Mouse (Mus musculus): ENCODE measurements at regions not wholly inside any gene's neighbourhood (a gene's known extent, or its start where the extent isn't known, plus 50 kb on each side); places are given as distances from the start of the nearest gene placed in this dataset.
"Not testable (repeated sequence)": the region's sequence is repeated elsewhere in the genome, so short reads cannot be mapped to it uniquely, and the experiment has no call there.

- DNase-seq (ENCODE audit: low spot score), result no peak
These were observed 279.1 kb upstream of the Cdh4 start for GRCm38 (mm10) chr2:179163116-179163515.

GRCm38 (mm10) chr2:179170157-179170556 lies 272.1 kb upstream of the Cdh4 start:
- Histone ChIP-seq H3K27me3 (replicated peaks; ENCODE audit: control insufficient read depth, insufficient read depth, low read length) (no peaks in the 10 kb centered on the region), H3K9me3 (ENCODE audit: control insufficient read depth, low read length) (no peaks in the 10 kb centered on the region), H3K4me1 (replicated peaks; ENCODE audit: control insufficient read depth, insufficient read depth, low read length) (no peaks in the 10 kb centered on the region), H3K9ac (ENCODE audit: low read depth, low read length) (no peak overlapping the region), H3K36me3 (ENCODE audit: control insufficient read depth, insufficient read depth, low read length) (no peaks in the 10 kb centered on the region), H3K4me3 (ENCODE audit: low read depth, low read length) (no peak overlapping the region), H3K27ac (ENCODE audit: low read depth, low read length) (no peak overlapping the region), H3K4me2 (no peak overlapping the region)
- DNase-seq (ENCODE audit: low spot score) (no peak), ATAC-seq (replicated peaks; ENCODE audit: low FRiP score) (no peak)
- 16% methylated on average over 6 of the region's 6 CpGs for WGBS

More at GRCm38 (mm10) chr2:179163116-179163515, 279.1 kb upstream of the Cdh4 start:
- H3K36me3 ChIP-seq (ENCODE audit: control insufficient read depth, insufficient read depth, low read length), result no peaks in the 10 kb centered on the region
- ATAC-seq (replicated peaks; ENCODE audit: low FRiP score), result no peak
- no peak overlapping the region for H3K9ac ChIP-seq (ENCODE audit: low read depth, low read length)
- no peak overlapping the region for H3K4me2 ChIP-seq
- WGBS, result 72% methylated on average over 5 of the region's 5 CpGs
- no peaks in the 10 kb centered on the region for H3K27me3 ChIP-seq (replicated peaks; ENCODE audit: control insufficient read depth, insufficient read depth, low read length)
- H3K4me1 ChIP-seq (replicated peaks; ENCODE audit: control insufficient read depth, insufficient read depth, low read length), result no peaks in the 10 kb centered on the region
- no peaks in the 10 kb centered on the region for H3K9me3 ChIP-seq (ENCODE audit: control insufficient read depth, low read length)
- H3K4me3 ChIP-seq (ENCODE audit: low read depth, low read length), result no peak overlapping the region
- H3K27ac ChIP-seq (ENCODE audit: low read depth, low read length), result no peak overlapping the region

- Histone ChIP-seq H3K27me3 (replicated peaks; ENCODE audit: control insufficient read depth, insufficient read depth, low read length) (no peaks in the 10 kb centered on the region), H3K27ac (ENCODE audit: low read depth, low read length) (no peak overlapping the region), H3K36me3 (ENCODE audit: control insufficient read depth, insufficient read depth, low read length) (no peaks in the 10 kb centered on the region), H3K9me3 (ENCODE audit: control insufficient read depth, low read length) (no peaks in the 10 kb centered on the region), H3K4me3 (ENCODE audit: low read depth, low read length) (no peak overlapping the region), H3K9ac (ENCODE audit: low read depth, low read length) (no peak overlapping the region), H3K4me1 (replicated peaks; ENCODE audit: control insufficient read depth, insufficient read depth, low read length) (no peaks in the 10 kb centered on the region), H3K4me2 (no peak overlapping the region)
- DNase-seq (ENCODE audit: low spot score), result no peak
- no peak for ATAC-seq (replicated peaks; ENCODE audit: low FRiP score)
- WGBS, result 17% methylated on average over 3 of the region's 3 CpGs
These were observed 271.6 kb upstream of the Cdh4 start for GRCm38 (mm10) chr2:179170608-179171007.

GRCm38 (mm10) chr2:179176835-179177530 lies 265.2 kb upstream of the Cdh4 start:
- not testable (repeated sequence) for H3K36me3 ChIP-seq (ENCODE audit: control insufficient read depth, insufficient read depth, low read length); H3K27ac ChIP-seq (ENCODE audit: low read depth, low read length); H3K4me3 ChIP-seq (ENCODE audit: low read depth, low read length); H3K4me1 ChIP-seq (replicated peaks; ENCODE audit: control insufficient read depth, insufficient read depth, low read length); H3K9me3 ChIP-seq (ENCODE audit: control insufficient read depth, low read length); H3K9ac ChIP-seq (ENCODE audit: low read depth, low read length); DNase-seq (ENCODE audit: low spot score); H3K27me3 ChIP-seq (replicated peaks; ENCODE audit: control insufficient read depth, insufficient read depth, low read length)
- 11% methylated on average over 24 of the region's 35 CpGs for WGBS
- ATAC-seq (replicated peaks; ENCODE audit: low FRiP score), result 0 out of 2 replicates have a peak, but pooled peaks have one; percentile 43
- H3K4me2 ChIP-seq, result peak overlapping the region; percentile 25; the same call in 1 of the 2 replicates

GRCm38 (mm10) chr2:179181366-179181765 lies 260.9 kb upstream of the Cdh4 start:
- H3K4me2 ChIP-seq, result no peak overlapping the region
- no peak overlapping the region for H3K27ac ChIP-seq (ENCODE audit: low read depth, low read length)
- H3K36me3 ChIP-seq (ENCODE audit: control insufficient read depth, insufficient read depth, low read length), result no peaks in the 10 kb centered on the region
- H3K9me3 ChIP-seq (ENCODE audit: control insufficient read depth, low read length), result no peaks in the 10 kb centered on the region
- ATAC-seq (replicated peaks; ENCODE audit: low FRiP score) (no peak), DNase-seq (ENCODE audit: low spot score) (no peak)
- H3K9ac ChIP-seq (ENCODE audit: low read depth, low read length), result no peak overlapping the region
- H3K27me3 ChIP-seq (replicated peaks; ENCODE audit: control insufficient read depth, insufficient read depth, low read length), result no peaks in the 10 kb centered on the region
- H3K4me1 ChIP-seq (replicated peaks; ENCODE audit: control insufficient read depth, insufficient read depth, low read length), result no peaks in the 10 kb centered on the region
- no peak overlapping the region for H3K4me3 ChIP-seq (ENCODE audit: low read depth, low read length)
- 68% methylated on average over 3 of the region's 3 CpGs for WGBS

- WGBS, result 88% methylated on average over 4 of the region's 4 CpGs
- no peak for DNase-seq (ENCODE audit: low spot score)
- no peaks in the 10 kb centered on the region for H3K27me3 ChIP-seq (replicated peaks; ENCODE audit: control insufficient read depth, insufficient read depth, low read length)
These were observed 260.1 kb upstream of the Cdh4 start for GRCm38 (mm10) chr2:179182123-179182522.

GRCm38 (mm10) chr2:179192906-179193496 lies 249.2 kb upstream of the Cdh4 start:
- Histone ChIP-seq H3K27ac (ENCODE audit: low read depth, low read length) (no peak overlapping the region), H3K27me3 (replicated peaks; ENCODE audit: control insufficient read depth, insufficient read depth, low read length) (no peaks in the 10 kb centered on the region), H3K36me3 (ENCODE audit: control insufficient read depth, insufficient read depth, low read length) (no peaks in the 10 kb centered on the region), H3K4me1 (replicated peaks; ENCODE audit: control insufficient read depth, insufficient read depth, low read length) (no peaks in the 10 kb centered on the region), H3K9me3 (ENCODE audit: control insufficient read depth, low read length) (no peaks in the 10 kb centered on the region), H3K9ac (ENCODE audit: low read depth, low read length) (no peak overlapping the region), H3K4me3 (ENCODE audit: low read depth, low read length) (no peak overlapping the region), H3K4me2 (no peak overlapping the region)
- no peak for DNase-seq (ENCODE audit: low spot score)
- WGBS, result 79% methylated on average over 6 of the region's 6 CpGs
- no peak for ATAC-seq (replicated peaks; ENCODE audit: low FRiP score)

More at GRCm38 (mm10) chr2:179182123-179182522, 260.1 kb upstream of the Cdh4 start:
- Histone ChIP-seq H3K27ac (ENCODE audit: low read depth, low read length) (no peak overlapping the region), H3K9me3 (ENCODE audit: control insufficient read depth, low read length) (no peaks in the 10 kb centered on the region), H3K4me3 (ENCODE audit: low read depth, low read length) (no peak overlapping the region), H3K4me2 (no peak overlapping the region), H3K9ac (ENCODE audit: low read depth, low read length) (no peak overlapping the region), H3K4me1 (replicated peaks; ENCODE audit: control insufficient read depth, insufficient read depth, low read length) (no peaks in the 10 kb centered on the region), H3K36me3 (ENCODE audit: control insufficient read depth, insufficient read depth, low read length) (no peaks in the 10 kb centered on the region)
- ATAC-seq (replicated peaks; ENCODE audit: low FRiP score), result no peak

GRCm38 (mm10) chr2:179193507-179194160 lies 248.6 kb upstream of the Cdh4 start:
- Histone ChIP-seq H3K4me1 (replicated peaks; ENCODE audit: control insufficient read depth, insufficient read depth, low read length) (no peaks in the 10 kb centered on the region), H3K9ac (ENCODE audit: low read depth, low read length) (no peak overlapping the region), H3K27me3 (replicated peaks; ENCODE audit: control insufficient read depth, insufficient read depth, low read length) (no peaks in the 10 kb centered on the region), H3K27ac (ENCODE audit: low read depth, low read length) (no peak overlapping the region), H3K36me3 (ENCODE audit: control insufficient read depth, insufficient read depth, low read length) (no peaks in the 10 kb centered on the region), H3K9me3 (ENCODE audit: control insufficient read depth, low read length) (no peaks in the 10 kb centered on the region), H3K4me3 (ENCODE audit: low read depth, low read length) (no peak overlapping the region), H3K4me2 (no peak overlapping the region)
- DNase-seq (ENCODE audit: low spot score) (peak; percentile 78), ATAC-seq (replicated peaks; ENCODE audit: low FRiP score) (peak; percentile 58)
- WGBS, result 33% methylated on average over 9 of the region's 9 CpGs

All from liver, embryonic 11.5 days (tissue).